Mouse (Mus musculus) cerebellum, adult 2 months (tissue): ENCODE data around the gene Mier2.

Source experiments
- CTCF ChIP-seq: fragments of 200-500 bp; IDR thresholded peaks from 2 replicates; pipeline ENCODE4 v1.5.1; 2011; ENCODE audit warnings: low read depth, mild to moderate bottlenecking, control low read depth, low read length, moderate library complexity, borderline replicate concordance; ENCODE audit not compliant: insufficient read depth
- POLR2A ChIP-seq: fragments of 200-500 bp; IDR thresholded peaks from 2 replicates; pipeline ENCODE4 v1.6.1; 2011; ENCODE audit warnings: low read length, control low read depth, borderline replicate concordance; ENCODE audit not compliant: insufficient read depth

DNA sequence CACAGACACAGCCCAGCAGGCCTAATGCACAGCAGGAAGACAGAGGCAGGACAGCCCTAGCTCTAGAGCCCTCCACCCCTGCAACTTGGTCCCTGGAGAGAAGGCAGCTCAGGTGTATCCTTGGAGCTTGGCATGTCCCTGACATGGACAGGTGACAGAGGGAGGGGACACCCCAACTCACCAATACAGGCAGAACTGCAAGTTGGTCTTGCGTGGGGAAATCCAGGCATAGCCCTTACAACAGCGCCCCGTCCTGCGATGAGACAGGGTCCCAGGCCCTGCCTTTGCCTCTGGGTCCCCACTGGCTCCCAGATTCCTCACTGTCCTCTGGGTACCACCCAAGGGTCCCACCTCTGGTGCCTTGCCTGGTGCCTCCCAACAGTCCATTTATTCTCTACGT lies 30.7 kb upstream of the Mier2 start:
- TF ChIP-seq CTCF (no peak), POLR2A (no peak)
